ENCODE assay signal across 22 mouse cellular contexts in the genomic region with DNA sequence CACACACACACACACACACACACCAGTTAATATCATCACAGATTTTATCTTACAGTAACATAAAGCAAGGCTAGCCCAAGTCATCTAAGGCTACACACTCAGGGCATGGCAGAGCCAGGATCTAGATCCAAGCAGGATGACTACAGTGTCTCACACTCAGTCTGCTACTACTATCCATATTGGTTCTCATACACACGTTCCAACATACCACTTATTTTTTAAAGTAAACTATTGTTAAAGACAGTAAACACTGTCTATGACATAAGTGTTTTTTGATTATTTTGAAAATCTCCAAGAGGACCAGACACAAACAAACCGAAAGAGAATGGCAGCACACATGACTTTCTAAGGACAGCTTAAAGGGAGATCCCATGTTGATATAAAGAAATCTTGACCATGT.
DNase-seq lines count a peak whose midpoint lies in the region; ATAC-seq and TF ChIP-seq lines count a peak whose summit lies in the region.
"Had no signal": no experiment of that assay in that cellular context is flagged by ENCODE, and none has a peak within 500 bp of the region (broad histone marks: within the 10 kb centered on the region; RNA-seq: fewer than 3 reads in every experiment).

No protein-coding gene starts in this region.

- no peak overlapping the region for H3K4me3 ChIP-seq in intestine, embryonic 15.5 days (replicated peaks)
- H3K4me3 ChIP-seq in intestine, embryonic 16.5 days (ENCODE audit: low read length): no peak overlapping the region
- no peak overlapping the region for H3K4me3 ChIP-seq in lung, embryonic 15.5 days
- no peak overlapping the region for H3K4me3 ChIP-seq in lung, postnatal 0 days (ENCODE audit: low read depth, low read length)
- H3K4me3 ChIP-seq: embryonic facial prominence, embryonic 13.5 days; embryonic facial prominence, embryonic 15.5 days; erythroblast, embryonic 14.5 days; forebrain, embryonic 10.5 days; forebrain, embryonic 12.5 days had no signal

- no peak overlapping the region for H3K27ac ChIP-seq in intestine, embryonic 15.5 days
- no peak overlapping the region for H3K27ac ChIP-seq in intestine, embryonic 16.5 days (ENCODE audit: low read length)
- H3K27ac ChIP-seq in lung, embryonic 15.5 days: no peak overlapping the region
- H3K27ac ChIP-seq in lung, postnatal 0 days (ENCODE audit: low read length): no peak overlapping the region
- H3K27ac ChIP-seq: embryonic facial prominence, embryonic 13.5 days; embryonic facial prominence, embryonic 15.5 days; forebrain, embryonic 10.5 days; forebrain, embryonic 12.5 days had no signal

- no peaks in the 10 kb centered on the region for H3K9me3 ChIP-seq in intestine, embryonic 15.5 days
- no peaks in the 10 kb centered on the region for H3K9me3 ChIP-seq in intestine, embryonic 16.5 days (ENCODE audit: control insufficient read depth, low read length)
- H3K9me3 ChIP-seq in lung, embryonic 15.5 days: no peaks in the 10 kb centered on the region
- no peaks in the 10 kb centered on the region for H3K9me3 ChIP-seq in lung, postnatal 0 days (ENCODE audit: low read length)
- H3K9me3 ChIP-seq: embryonic facial prominence, embryonic 13.5 days; embryonic facial prominence, embryonic 15.5 days; forebrain, embryonic 10.5 days; forebrain, embryonic 12.5 days had no signal

- H3K4me1 ChIP-seq in intestine, embryonic 15.5 days (replicated peaks): no peaks in the 10 kb centered on the region
- H3K4me1 ChIP-seq in intestine, embryonic 16.5 days (ENCODE audit: control insufficient read depth, insufficient read depth, low read length): no peaks in the 10 kb centered on the region
- H3K4me1 ChIP-seq in lung, embryonic 15.5 days: no peaks in the 10 kb centered on the region
- no peaks in the 10 kb centered on the region for H3K4me1 ChIP-seq in lung, postnatal 0 days (ENCODE audit: insufficient read depth, low read depth, low read length)
- H3K4me1 ChIP-seq: embryonic facial prominence, embryonic 13.5 days; embryonic facial prominence, embryonic 15.5 days; forebrain, embryonic 12.5 days had no signal

- TF ChIP-seq CTCF in lung, postnatal 0 days (IDR thresholded peaks at IDR 0.05): no peak

- no peak overlapping the region for H3K9ac ChIP-seq in intestine, embryonic 15.5 days
- H3K9ac ChIP-seq in intestine, embryonic 16.5 days (ENCODE audit: low read depth, low read length): no peak overlapping the region
- no peak overlapping the region for H3K9ac ChIP-seq in lung, embryonic 15.5 days
- no peak overlapping the region for H3K9ac ChIP-seq in lung, postnatal 0 days (replicated peaks; ENCODE audit: low read depth)
- H3K9ac ChIP-seq: embryonic facial prominence, embryonic 13.5 days; embryonic facial prominence, embryonic 15.5 days; forebrain, embryonic 12.5 days had no signal

- H3K36me3 ChIP-seq in intestine, embryonic 15.5 days: no peaks in the 10 kb centered on the region
- no peaks in the 10 kb centered on the region for H3K36me3 ChIP-seq in intestine, embryonic 16.5 days (ENCODE audit: control insufficient read depth, insufficient read depth, low read length)
- H3K36me3 ChIP-seq in lung, embryonic 15.5 days: no peaks in the 10 kb centered on the region
- H3K36me3 ChIP-seq in lung, postnatal 0 days (ENCODE audit: insufficient read depth, low read length): no peaks in the 10 kb centered on the region
- H3K36me3 ChIP-seq: embryonic facial prominence, embryonic 15.5 days had no signal

- WGBS in intestine, embryonic 15.5 days: 65% methylated on average over 2 of the region's 2 CpGs
- 55% methylated on average over 2 of the region's 2 CpGs for WGBS in intestine, embryonic 16.5 days
- 43% methylated on average over 2 of the region's 2 CpGs for WGBS in lung, embryonic 15.5 days
- 46% methylated on average over 2 of the region's 2 CpGs for WGBS in lung, postnatal 0 days

- no peak for DNase-seq in lung, postnatal 36 days
- peak; percentile 53 for DNase-seq in lung, postnatal 0 days (ENCODE audit: low spot score)
- no peak for DNase-seq in lung, postnatal 4 days
- DNase-seq: adrenal gland, adult 2 months; adrenal gland, postnatal 10 days; adrenal gland, postnatal 25 days; cerebellum, adult 11 months; cerebellum, adult 18-20 months; cerebellum, adult 8-10 months; cerebellum, adult 9-11 months; cerebellum, postnatal 14 days; cerebellum, postnatal 36 days; embryo, embryonic 11 days had no signal

- peak; percentile 28; the same call in 1 of the 2 replicates for ATAC-seq in intestine, embryonic 15.5 days
- no peak for ATAC-seq in intestine, embryonic 16.5 days
- ATAC-seq in lung, embryonic 15.5 days (ENCODE audit: borderline replicate concordance, extremely low read depth, low FRiP score, low TSS enrichment): peak; percentile 90
- ATAC-seq in lung, postnatal 0 days: peak; percentile 82
- ATAC-seq: forebrain, embryonic 14.5 days had no signal

- peak; percentile 63 for TF ChIP-seq EP300 in lung, postnatal 0 days (IDR thresholded peaks at IDR 0.05)

- no peak overlapping the region for H3K4me2 ChIP-seq in intestine, embryonic 15.5 days (replicated peaks)
- H3K4me2 ChIP-seq in intestine, embryonic 16.5 days (ENCODE audit: low read depth, low read length): no peak overlapping the region
- H3K4me2 ChIP-seq in lung, embryonic 15.5 days: no peak overlapping the region
- H3K4me2 ChIP-seq in lung, postnatal 0 days (replicated peaks; ENCODE audit: low read depth, low read length): no peak overlapping the region
- H3K4me2 ChIP-seq: embryonic facial prominence, embryonic 13.5 days; embryonic facial prominence, embryonic 15.5 days; forebrain, embryonic 12.5 days had no signal

- no peaks in the 10 kb centered on the region for H3K27me3 ChIP-seq in intestine, embryonic 15.5 days (replicated peaks)
- H3K27me3 ChIP-seq in intestine, embryonic 16.5 days (replicated peaks; ENCODE audit: control insufficient read depth, insufficient read depth, low read length): no peaks in the 10 kb centered on the region
- H3K27me3 ChIP-seq in lung, embryonic 15.5 days: no peaks in the 10 kb centered on the region
- H3K27me3 ChIP-seq in lung, postnatal 0 days (replicated peaks; ENCODE audit: insufficient read depth, low read length): no peaks in the 10 kb centered on the region
- H3K27me3 ChIP-seq: embryonic facial prominence, embryonic 13.5 days; embryonic facial prominence, embryonic 15.5 days; forebrain, embryonic 12.5 days had no signal
